Mouse (Mus musculus) neural tube, embryonic 11.5 days (tissue): ENCODE data around the gene Pemt. TPM values are rescaled to one million over a fixed set of nuclear protein-coding genes. Genes with fewer than 3 reads are reported as not detected.

ENCODE experiments used
- ATAC-seq: fragments of 200-750 bp; cut with Nextera tagmentation; 2 replicates; pipeline ENCODE4 v1.8.0; 2017; ENCODE audit warnings: moderate number of reproducible peaks, mild to moderate bottlenecking, moderate TSS enrichment, moderate library complexity; ENCODE audit not compliant: insufficient read depth, low FRiP score, low TSS enrichment
- DNase-seq: peaks from one replicate; pipeline ENCODE4 v3.0.0-alpha.2; 2015; ENCODE audit warnings: low spot score
- H3K27ac ChIP-seq: fragments of 300-500 bp; sonication (generic); 2 replicates; pipeline ENCODE4 v1.5.1; 2014; ENCODE audit warnings: low read depth, mild to moderate bottlenecking, low read length
- H3K27me3 ChIP-seq: fragments of 300-500 bp; sonication (generic); 2 replicates; pipeline ENCODE4 v1.6.1; 2014; ENCODE audit warnings: mild to moderate bottlenecking, low read length, mixed read lengths; ENCODE audit not compliant: control insufficient read depth, insufficient read depth
- H3K36me3 ChIP-seq: fragments of 300-500 bp; sonication (generic); 2 replicates; pipeline ENCODE4 v1.6.1; 2014; ENCODE audit warnings: mild to moderate bottlenecking, low read length, moderate library complexity, mixed read lengths; ENCODE audit not compliant: control insufficient read depth, insufficient read depth
- H3K4me1 ChIP-seq: fragments of 300-500 bp; sonication (generic); 2 replicates; pipeline ENCODE4 v1.6.1; 2014; ENCODE audit warnings: low read length, mixed read lengths; ENCODE audit not compliant: control insufficient read depth, insufficient read depth
- H3K4me2 ChIP-seq: fragments of 300-500 bp; sonication (generic); 2 replicates; pipeline ENCODE4 v1.6.1; 2014; ENCODE audit warnings: low read depth, mild to moderate bottlenecking, moderate library complexity
- H3K4me3 ChIP-seq: fragments of 300-500 bp; sonication (generic); 2 replicates; pipeline ENCODE4 v1.5.1; 2014; ENCODE audit warnings: low read depth, low read length
- H3K9ac ChIP-seq: fragments of 300-500 bp; sonication (generic); 2 replicates; pipeline ENCODE4 v1.6.1; 2014; ENCODE audit warnings: mild to moderate bottlenecking, low read length
- H3K9me3 ChIP-seq: fragments of 300-500 bp; sonication (generic); 2 replicates; pipeline ENCODE4 v1.6.1; 2016; ENCODE audit warnings: low read length; ENCODE audit not compliant: control insufficient read depth
- WGBS: fragments of 180-500 bp; shearing (Covaris S2); extraction: QIAGEN DNeasy Blood & Tissue Kit; methylation state at CpG from one replicate; pipeline ENCODE4 v1.1.7; 2014; 5-methylcytosine and 5-hydroxymethylcytosine counted together
- polyA plus RNA-seq: library from polyadenylated mRNA; unstranded; fragments of >200 nt; fragmentation: Nextera tagmentation; extraction: Ambion mirVana; gene quantifications from 2 replicates; pipeline ENCODE4 v1.2.1, GENCODE M21; 2014

Gene Pemt
- polyA plus RNA-seq, 1 experiment from 2014 or later: 7.3 TPM

DNA sequence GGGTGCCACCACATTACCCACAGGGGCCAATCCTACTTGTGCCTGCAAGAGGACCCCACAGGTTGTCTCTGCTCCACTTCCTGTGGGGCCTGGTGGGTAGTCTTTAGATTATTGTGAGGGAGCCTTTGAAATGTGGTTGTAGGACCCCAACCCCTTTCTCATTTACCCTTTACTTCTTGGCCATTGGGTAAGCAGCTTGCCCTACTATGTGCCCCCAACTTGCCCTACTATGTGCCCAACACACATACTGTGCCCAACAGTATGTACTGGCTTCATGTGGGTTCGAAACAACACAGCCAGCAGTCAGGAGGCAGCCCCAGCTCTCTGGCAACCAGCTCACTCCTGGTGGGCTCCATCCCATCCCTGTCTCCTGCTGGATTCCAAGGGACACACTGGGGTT lies 78.5 kb downstream of the Pemt start:
- peaks cover 13% of the 10 kb centered on the region for H3K4me1 ChIP-seq
- no peaks in the 10 kb centered on the region for H3K9me3 ChIP-seq
- no peak overlapping the region for H3K4me3 ChIP-seq
- ATAC-seq (no peak), DNase-seq (no peak)
- H3K27me3 ChIP-seq: peaks cover 15% of the 10 kb centered on the region
- H3K27ac ChIP-seq: no peak overlapping the region
- no peaks in the 10 kb centered on the region for H3K36me3 ChIP-seq
- H3K9ac ChIP-seq: no peak overlapping the region
- 95% methylated on average over 1 of the region's 1 CpGs for WGBS
- H3K4me2 ChIP-seq: no peak overlapping the region

DNA sequence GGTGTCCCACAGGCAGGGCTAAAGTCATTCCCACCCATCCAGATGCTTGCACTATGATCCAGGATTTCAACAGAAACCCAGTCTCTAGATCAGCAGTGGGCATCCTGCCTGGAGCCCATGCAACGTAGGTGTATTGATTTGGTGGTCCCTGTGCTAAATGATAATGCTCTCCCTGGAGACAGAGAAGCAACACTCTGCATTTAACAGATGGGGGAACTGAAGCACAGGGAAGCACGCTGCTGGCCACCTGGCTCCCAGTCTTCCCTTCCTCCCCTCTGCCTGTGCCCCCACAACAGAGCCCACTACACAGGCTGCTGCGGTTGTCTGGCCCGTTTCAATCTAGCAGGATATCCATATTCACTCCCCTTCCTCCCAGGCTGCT lies 80.2 kb downstream of the Pemt start:
- 75% methylated on average over 4 of the region's 4 CpGs for WGBS
- Histone ChIP-seq H3K4me3 (no peak overlapping the region), H3K9me3 (no peaks in the 10 kb centered on the region), H3K36me3 (no peaks in the 10 kb centered on the region), H3K27me3 (peaks cover 16% of the 10 kb centered on the region), H3K4me2 (no peak overlapping the region), H3K4me1 (peaks cover 13% of the 10 kb centered on the region), H3K27ac (no peak overlapping the region), H3K9ac (no peak overlapping the region)
- DNase-seq (no peak), ATAC-seq (no peak)

DNA sequence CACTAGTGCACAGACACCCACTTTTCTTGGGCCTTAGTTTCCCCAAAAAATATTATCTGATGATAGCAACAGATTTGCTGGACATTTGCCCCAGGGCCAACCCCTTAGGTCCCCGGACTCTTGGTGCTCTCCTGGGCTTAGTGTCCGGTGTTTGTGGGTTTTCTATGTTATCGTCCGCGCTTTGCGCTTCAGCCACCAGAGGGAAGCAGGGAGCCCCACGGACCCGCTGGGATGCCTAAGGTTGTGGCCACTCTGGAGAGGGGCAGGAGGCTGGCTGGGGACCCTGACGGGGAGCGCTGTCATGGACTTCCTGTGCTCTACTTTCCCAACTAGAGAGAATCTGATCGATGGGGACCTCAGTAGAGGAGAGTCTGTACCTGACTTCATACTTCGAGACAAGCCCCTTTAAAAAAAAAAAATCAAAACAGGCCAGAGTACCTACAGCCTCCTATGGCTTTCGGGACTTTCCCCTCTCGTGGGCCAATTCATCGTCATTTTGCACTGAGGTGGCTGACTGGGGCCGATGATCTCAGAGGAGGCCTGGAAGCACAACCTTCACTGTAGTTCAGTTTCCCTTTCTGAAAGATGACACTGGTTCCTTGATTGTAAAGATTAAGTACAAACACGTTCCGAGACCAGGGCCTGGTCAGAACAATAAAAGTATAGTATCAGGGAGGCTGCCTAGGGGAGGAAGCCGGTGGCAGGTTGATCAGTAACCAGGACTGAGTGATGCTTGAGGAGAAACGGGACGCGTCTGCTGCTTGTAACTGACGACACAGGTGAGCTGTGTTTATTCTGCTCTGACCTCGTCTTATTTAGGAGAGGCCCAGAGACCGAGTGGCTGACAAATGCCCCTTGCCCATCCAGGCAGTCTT lies 80.8 kb downstream of the Pemt start:
- Histone ChIP-seq H3K4me3 (peak overlapping the region; percentile 35), H3K27ac (no peak overlapping the region), H3K36me3 (no peaks in the 10 kb centered on the region), H3K9me3 (no peaks in the 10 kb centered on the region), H3K9ac (peak overlapping the region; percentile 12), H3K4me2 (peak overlapping the region; percentile 82), H3K27me3 (peaks cover 16% of the 10 kb centered on the region), H3K4me1 (peaks cover 13% of the 10 kb centered on the region)
- DNase-seq: peak; percentile 89
- ATAC-seq: no peak
- WGBS: 22% methylated on average over 25 of the region's 25 CpGs

DNA sequence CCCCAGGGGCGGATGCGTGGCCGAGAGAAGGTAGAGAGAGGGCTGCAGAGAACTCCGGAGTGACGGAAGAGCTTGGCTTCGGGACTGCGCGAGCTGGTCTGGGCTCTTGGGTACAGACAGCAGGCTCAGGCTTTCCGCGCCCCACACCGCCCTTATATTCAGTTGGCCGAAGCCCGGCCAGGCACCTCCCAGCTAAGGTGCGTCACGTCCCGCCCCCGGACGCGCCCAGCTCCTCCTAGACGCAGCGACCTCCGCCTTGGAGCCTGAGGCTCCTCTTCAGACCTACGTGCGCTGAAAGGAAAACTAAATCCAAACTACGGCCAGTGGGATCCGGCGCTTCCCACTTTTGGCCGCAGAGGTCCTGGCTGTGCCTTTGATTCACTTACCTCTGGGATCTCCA lies 81.5 kb downstream of the Pemt start, which contains the start of gene Rasd1:
Gene Rasd1 (minus strand): TSS at position 127 of the 400 bp plus-strand sequence.
- peak within 1 kb of the TSS; percentile 82 for H3K4me2 ChIP-seq
- H3K4me1 ChIP-seq: peaks cover 13% of the 10 kb centered on the region
- peak within 1 kb of the TSS; percentile 35 for H3K4me3 ChIP-seq
- DNase-seq: peak; percentile 65
- no peak within 1 kb of the TSS for H3K27ac ChIP-seq
- no peak for ATAC-seq
- peak within 1 kb of the TSS; percentile 22 for H3K9ac ChIP-seq
- H3K36me3 ChIP-seq: no peaks in the 10 kb centered on the region
- under 1% methylated on average over 28 of the region's 28 CpGs for WGBS
- H3K9me3 ChIP-seq: no peaks in the 10 kb centered on the region
- H3K27me3 ChIP-seq: peaks cover 16% of the 10 kb centered on the region

DNA sequence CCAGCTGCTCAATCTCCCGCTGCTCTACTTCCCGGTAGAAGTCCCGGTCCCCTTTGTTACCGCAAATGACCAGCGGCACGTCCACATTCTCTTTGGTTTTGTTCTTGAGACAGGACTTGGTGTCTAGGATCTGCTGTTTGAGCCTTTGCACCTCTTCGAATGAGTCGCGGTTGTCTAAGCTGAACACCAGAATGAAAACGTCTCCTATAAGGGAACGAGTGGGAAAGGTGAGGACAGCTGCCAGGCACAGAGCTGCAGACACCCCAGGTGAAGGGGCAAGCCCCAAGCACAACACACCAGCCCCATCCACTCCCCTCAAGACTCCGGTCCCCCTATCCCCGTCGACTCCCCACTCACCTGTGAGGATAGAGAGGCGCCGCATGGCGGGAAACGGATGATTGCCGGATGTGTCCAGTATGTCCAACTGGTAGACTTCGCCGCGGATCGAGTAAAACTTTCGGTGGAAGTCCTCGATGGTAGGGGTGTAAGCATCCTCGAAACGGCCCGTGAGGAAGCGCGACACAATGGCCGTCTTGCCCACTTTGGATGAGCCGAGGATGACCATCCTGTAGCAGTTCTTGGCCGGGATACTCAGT lies 82.0 kb downstream of the Pemt start:
- Histone ChIP-seq H3K4me3 (peak overlapping the region; percentile 35), H3K27ac (no peak overlapping the region), H3K9me3 (no peaks in the 10 kb centered on the region), H3K9ac (peak overlapping the region; percentile 22), H3K4me1 (peaks cover 13% of the 10 kb centered on the region), H3K36me3 (no peaks in the 10 kb centered on the region), H3K27me3 (peaks cover 16% of the 10 kb centered on the region), H3K4me2 (peak overlapping the region; percentile 82)
- ATAC-seq (no peak), DNase-seq (peak; percentile 46)
- 2% methylated on average over 33 of the region's 33 CpGs for WGBS

DNA sequence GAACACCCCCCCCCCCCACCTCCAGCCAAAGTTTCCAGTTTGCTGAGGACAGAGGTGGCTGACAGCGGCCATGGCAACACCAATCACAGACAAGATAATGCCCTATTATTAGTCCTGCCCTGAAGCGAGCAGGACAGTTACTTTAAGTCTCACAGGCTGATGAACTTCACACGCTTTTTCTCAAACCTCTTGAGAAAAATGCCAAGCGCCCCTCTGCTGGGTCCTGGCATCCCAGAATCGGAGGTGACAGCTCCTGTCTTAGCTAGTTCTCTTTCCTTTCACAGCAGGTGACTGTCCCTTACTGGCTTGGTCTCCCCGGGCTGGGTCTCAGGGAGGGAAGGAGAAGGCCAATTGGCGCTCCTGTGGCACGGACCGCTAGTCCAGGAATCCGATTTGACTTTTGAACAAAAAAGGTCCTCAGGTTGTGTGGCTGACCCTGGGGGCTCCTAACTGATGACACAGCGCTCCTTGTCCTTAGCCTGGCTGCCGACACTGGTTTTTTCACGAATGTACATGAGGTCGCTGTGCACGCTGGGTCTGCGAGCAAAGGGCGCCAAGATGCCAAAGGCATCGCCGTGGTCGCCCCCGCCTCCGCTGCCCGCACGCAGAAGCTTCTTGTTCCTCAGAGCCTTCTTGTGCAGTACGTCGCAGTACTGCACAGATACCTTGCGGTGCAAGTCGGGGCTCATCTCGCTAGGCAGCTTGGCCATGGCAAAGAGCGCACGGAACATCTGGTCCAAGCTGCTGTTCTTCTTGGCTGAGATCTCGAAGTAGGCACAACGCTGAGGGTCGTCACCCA lies 82.7 kb downstream of the Pemt start:
- no peaks in the 10 kb centered on the region for H3K36me3 ChIP-seq
- H3K4me2 ChIP-seq: peak overlapping the region; percentile 82
- no peak for DNase-seq
- H3K9me3 ChIP-seq: no peaks in the 10 kb centered on the region
- ATAC-seq: no peak
- H3K4me3 ChIP-seq: peak overlapping the region; percentile 35
- peaks cover 16% of the 10 kb centered on the region for H3K27me3 ChIP-seq
- H3K9ac ChIP-seq: peak overlapping the region; percentile 22; the same call in 1 of the 2 replicates
- H3K4me1 ChIP-seq: peaks cover 13% of the 10 kb centered on the region
- H3K27ac ChIP-seq: no peak overlapping the region
- WGBS: 7% methylated on average over 34 of the region's 34 CpGs

DNA sequence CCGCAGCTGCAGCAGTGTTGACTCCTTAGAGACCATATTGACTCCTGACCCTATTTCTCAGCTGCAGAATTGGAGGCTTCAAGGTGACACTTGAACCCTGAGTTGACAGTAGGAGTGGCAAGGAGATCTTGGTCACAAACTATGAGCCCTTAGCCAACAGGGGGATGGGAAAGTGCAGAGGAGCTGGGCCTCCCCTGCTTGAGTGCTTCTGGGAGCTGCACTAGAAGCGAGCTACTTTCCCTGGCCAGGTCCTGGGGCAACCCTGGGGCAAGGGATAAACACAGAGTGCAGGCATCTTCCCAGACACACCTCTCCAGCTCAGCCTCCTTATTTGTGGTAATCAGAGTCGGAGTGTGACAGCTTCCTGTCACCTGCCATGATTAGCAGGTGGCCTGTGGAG lies 83.7 kb downstream of the Pemt start:
- Histone ChIP-seq H3K27me3 (peaks cover 16% of the 10 kb centered on the region), H3K4me1 (peaks cover 13% of the 10 kb centered on the region), H3K27ac (no peak overlapping the region), H3K4me2 (no peak overlapping the region), H3K9ac (no peak overlapping the region), H3K36me3 (no peaks in the 10 kb centered on the region), H3K9me3 (no peaks in the 10 kb centered on the region), H3K4me3 (no peak overlapping the region)
- no peak for DNase-seq
- WGBS: 74% methylated on average over 3 of the region's 3 CpGs
- ATAC-seq: no peak

DNA sequence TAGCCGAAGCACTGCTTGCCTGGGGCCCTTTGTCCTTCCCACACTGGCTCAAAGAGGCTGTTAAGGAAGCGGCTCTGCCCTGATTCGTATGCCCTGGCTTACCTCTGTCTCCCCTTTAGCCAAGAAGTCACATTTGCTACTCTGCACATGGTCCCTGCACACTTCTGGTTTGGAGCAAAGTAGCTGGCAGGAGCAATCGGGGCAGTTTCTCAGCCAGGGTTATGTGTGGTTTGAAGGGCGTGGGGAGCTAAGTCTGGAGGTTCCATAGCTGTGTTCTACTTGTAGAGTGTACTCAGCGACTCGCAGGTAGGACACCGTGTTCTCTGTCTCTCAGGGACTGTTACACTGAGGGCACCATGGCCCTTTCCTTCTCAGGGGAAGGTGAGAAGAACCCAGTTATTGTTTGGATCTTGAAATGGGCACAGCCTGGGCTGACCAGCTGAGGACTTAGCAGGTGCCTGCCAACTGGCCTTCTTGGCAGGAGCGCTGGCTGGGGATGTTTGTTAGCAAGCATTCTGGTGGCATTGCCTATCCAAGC lies 84.9 kb downstream of the Pemt start:
- 91% methylated on average over 9 of the region's 9 CpGs for WGBS
- H3K27me3 ChIP-seq: peaks cover 16% of the 10 kb centered on the region
- H3K36me3 ChIP-seq: no peaks in the 10 kb centered on the region
- no peak overlapping the region for H3K4me3 ChIP-seq
- no peak overlapping the region for H3K4me2 ChIP-seq
- DNase-seq (no peak), ATAC-seq (no peak)
- no peak overlapping the region for H3K9ac ChIP-seq
- peaks cover 13% of the 10 kb centered on the region for H3K4me1 ChIP-seq
- H3K9me3 ChIP-seq: no peaks in the 10 kb centered on the region
- no peak overlapping the region for H3K27ac ChIP-seq
